Mouse (Mus musculus) ES-Bruce4 (cell line): Measurements from ENCODE around the gene Dstyk. TPM values are rescaled to one million over a fixed set of nuclear protein-coding genes. Genes with fewer than 3 reads are reported as not detected.

ENCODE experiments used
- H3K27ac ChIP-seq: 2 replicates; pipeline ENCODE4 v1.5.1; 2012; ENCODE audit warnings: low read length, inconsistent platforms; ENCODE audit not compliant: insufficient read depth
- H3K27me3 ChIP-seq: 2 replicates; pipeline ENCODE4 v1.6.1; 2012; ENCODE audit warnings: mild to moderate bottlenecking, low read length, inconsistent platforms; ENCODE audit not compliant: control insufficient read depth, poor library complexity, insufficient read depth, severe bottlenecking
- H3K36me3 ChIP-seq: 2 replicates; pipeline ENCODE4 v1.6.1; 2012; ENCODE audit warnings: inconsistent platforms, mild to moderate bottlenecking, low read length, moderate library complexity; ENCODE audit not compliant: control insufficient read depth, poor library complexity, insufficient read depth, severe bottlenecking
- H3K4me1 ChIP-seq: one replicate; pipeline ENCODE4 v1.8.1; 2011; ENCODE audit warnings: low read length; ENCODE audit not compliant: control insufficient read depth, insufficient read depth
- H3K4me3 ChIP-seq: 2 replicates; pipeline ENCODE4 v1.5.1; 2011; ENCODE audit warnings: low read depth, mild to moderate bottlenecking, low read length
- H3K9ac ChIP-seq: 2 replicates; pipeline ENCODE4 v1.6.1; 2012; ENCODE audit warnings: low read depth, mild to moderate bottlenecking, inconsistent platforms; ENCODE audit not compliant: poor library complexity, severe bottlenecking
- H3K9me3 ChIP-seq: replicated peaks from 2 replicates; pipeline ENCODE4 v1.6.1; 2012; ENCODE audit warnings: mild to moderate bottlenecking, low read length, inconsistent platforms; ENCODE audit not compliant: control insufficient read depth, poor library complexity, insufficient read depth, severe bottlenecking
- CTCF ChIP-seq: IDR thresholded peaks from one replicate; pipeline ENCODE4 v1.8.1; 2011; ENCODE audit warnings: low read depth, low read length
- EP300 ChIP-seq: IDR thresholded peaks from 2 replicates; pipeline ENCODE4 v1.6.1; 2011; ENCODE audit warnings: low read depth, low read length; ENCODE audit not compliant: insufficient read depth
- POLR2A ChIP-seq: IDR thresholded peaks from one replicate; pipeline ENCODE4 v1.8.1; 2011; ENCODE audit warnings: low read length; ENCODE audit not compliant: insufficient read depth
- polyA plus RNA-seq: library from polyadenylated mRNA; stranded (reverse); fragments of >200 nt; gene quantifications from 2 replicates; pipeline ENCODE4 v1.2.4, GENCODE M21; 2011; ENCODE audit warnings: low read depth; ENCODE audit not compliant: missing spikeins, insufficient read depth, insufficient read length

The Dstyk gene
- polyA plus RNA-seq, 1 experiment, result 19.9 TPM

- no peaks in the 10 kb centered on the region for H3K27me3 ChIP-seq
- H3K36me3 ChIP-seq, result no peaks in the 10 kb centered on the region
- H3K9me3 ChIP-seq, result no peaks in the 10 kb centered on the region
- no peaks in the 10 kb centered on the region for H3K4me1 ChIP-seq
- no peak overlapping the region for H3K9ac ChIP-seq
- no peak overlapping the region for H3K4me3 ChIP-seq
- H3K27ac ChIP-seq, result no peak overlapping the region
- TF ChIP-seq EP300 (no peak), CTCF (no peak), POLR2A (no peak)
Measured at GRCm38 (mm10) chr1:132430818-132431217, 13.5 kb downstream of the Dstyk start.

DNA sequence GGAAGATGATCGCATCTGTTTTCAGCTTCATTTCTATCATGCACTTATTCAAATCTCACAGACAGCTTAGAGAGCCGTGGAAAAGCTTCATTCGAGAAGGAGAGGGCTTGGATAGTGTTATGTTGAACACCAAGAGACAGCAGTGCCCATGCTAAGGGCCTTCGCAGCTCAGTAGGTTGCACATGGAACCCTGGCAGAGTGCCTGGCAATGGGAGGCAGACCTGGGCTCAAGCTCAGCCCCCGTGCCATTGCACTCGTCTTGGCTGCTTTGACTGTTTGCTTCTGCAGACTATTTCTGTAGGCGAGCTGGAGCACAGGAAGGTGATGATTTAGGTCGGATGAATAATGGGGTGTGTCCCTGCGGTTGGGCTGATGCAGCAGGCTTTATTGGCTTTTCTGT, 14.4 kb downstream of the Dstyk start:
- no peak for TF ChIP-seq CTCF
- no peak for TF ChIP-seq POLR2A
- no peak for TF ChIP-seq EP300
- no peaks in the 10 kb centered on the region for H3K9me3 ChIP-seq

GRCm38 (mm10) chr1:132433349-132433748, 16.0 kb downstream of the Dstyk start:
- TF ChIP-seq CTCF (no peak), POLR2A (no peak), EP300 (no peak)
- Histone ChIP-seq H3K9ac (no peak overlapping the region), H3K27ac (no peak overlapping the region), H3K36me3 (no peaks in the 10 kb centered on the region), H3K27me3 (no peaks in the 10 kb centered on the region), H3K4me1 (no peaks in the 10 kb centered on the region), H3K9me3 (no peaks in the 10 kb centered on the region), H3K4me3 (no peak overlapping the region)

More for the DNA sequence above, 14.4 kb downstream of the Dstyk start:
- no peak overlapping the region for H3K27ac ChIP-seq
- no peaks in the 10 kb centered on the region for H3K4me1 ChIP-seq
- no peak overlapping the region for H3K4me3 ChIP-seq
- H3K9ac ChIP-seq, result no peak overlapping the region
- H3K27me3 ChIP-seq, result no peaks in the 10 kb centered on the region
- H3K36me3 ChIP-seq, result no peaks in the 10 kb centered on the region

DNA sequence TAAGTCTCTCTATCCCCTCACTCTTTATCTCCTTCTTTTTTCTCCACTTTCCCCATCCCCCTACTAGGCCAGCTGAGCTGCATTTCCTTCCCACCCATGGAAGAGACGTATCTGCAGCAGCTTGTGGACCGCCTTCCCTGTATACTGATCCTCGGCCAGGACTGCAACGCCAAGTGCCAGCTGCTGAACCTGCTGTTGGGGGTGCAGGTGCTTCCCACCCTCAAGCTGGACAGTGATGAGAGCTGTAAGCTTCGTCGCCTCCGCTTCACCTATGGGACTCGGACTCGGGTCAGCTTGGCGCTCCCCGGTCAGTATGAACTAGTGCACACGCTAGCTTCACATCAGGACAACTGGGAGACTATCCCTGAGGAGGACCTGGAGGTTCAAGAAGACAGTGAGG, 16.7 kb downstream of the Dstyk start:
- H3K36me3 ChIP-seq, result no peaks in the 10 kb centered on the region
- no peaks in the 10 kb centered on the region for H3K27me3 ChIP-seq
- no peaks in the 10 kb centered on the region for H3K4me1 ChIP-seq
- no peak overlapping the region for H3K4me3 ChIP-seq
- no peak overlapping the region for H3K27ac ChIP-seq
- H3K9ac ChIP-seq, result no peak overlapping the region
- H3K9me3 ChIP-seq, result no peaks in the 10 kb centered on the region
- TF ChIP-seq EP300 (no peak), CTCF (no peak), POLR2A (no peak)

DNA sequence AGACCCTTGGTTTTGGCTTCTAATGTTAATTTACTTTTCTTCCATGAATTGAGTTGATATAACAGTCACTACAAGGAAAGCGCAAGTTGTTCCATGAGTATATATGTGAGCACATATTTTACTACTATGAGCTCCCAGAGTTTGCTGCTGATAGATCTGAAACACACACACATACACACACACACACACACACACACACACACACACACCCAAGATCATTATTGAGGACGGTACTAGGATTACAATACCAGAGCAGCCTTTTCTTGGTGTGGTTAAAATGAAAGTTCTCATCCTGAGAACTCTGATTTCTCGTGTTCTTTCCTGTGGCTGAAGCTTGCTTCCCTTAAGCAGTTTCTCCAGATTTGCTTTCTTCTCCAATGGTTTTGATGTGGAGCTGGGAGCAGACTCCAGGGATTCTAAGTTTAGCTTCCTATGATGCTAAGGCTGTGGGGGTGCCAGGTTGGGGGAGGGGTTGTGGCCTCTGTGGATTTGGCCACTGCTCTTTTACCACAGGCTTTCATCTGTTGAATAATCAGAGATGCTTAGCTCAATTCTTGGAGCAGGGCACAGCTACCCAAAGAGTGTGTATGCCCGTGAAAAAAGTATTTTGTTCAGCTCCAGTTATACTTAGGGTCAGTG, 19.1 kb downstream of the Dstyk start:
- Histone ChIP-seq H3K27ac (no peak overlapping the region), H3K36me3 (peaks cover 2% of the 10 kb centered on the region; the same call in 1 of the 2 replicates), H3K4me1 (no peaks in the 10 kb centered on the region), H3K27me3 (no peaks in the 10 kb centered on the region), H3K4me3 (no peak overlapping the region), H3K9me3 (no peaks in the 10 kb centered on the region), H3K9ac (no peak overlapping the region)
- TF ChIP-seq EP300 (no peak), CTCF (no peak)

DNA sequence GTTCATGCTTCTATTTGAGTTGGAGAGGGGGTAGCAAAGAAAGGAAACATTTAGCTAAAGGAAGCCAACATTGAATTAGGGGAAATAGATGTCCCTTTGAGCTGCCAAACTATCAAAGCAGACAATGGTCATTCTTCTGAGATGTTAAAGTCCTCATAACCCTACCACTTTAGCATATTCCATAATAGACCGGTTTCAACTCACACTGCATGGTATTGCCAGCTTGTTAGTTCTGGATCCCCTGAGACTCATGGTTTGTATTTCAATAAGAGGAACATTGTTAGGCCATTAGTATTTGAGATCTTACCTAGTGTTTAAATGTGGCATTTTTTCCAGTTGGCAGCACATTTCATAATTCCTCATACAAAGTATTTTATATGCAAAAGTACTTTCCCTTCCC, 19.6 kb downstream of the Dstyk start:
- Histone ChIP-seq H3K4me3 (no peak overlapping the region), H3K4me1 (no peaks in the 10 kb centered on the region), H3K27me3 (no peaks in the 10 kb centered on the region), H3K9me3 (no peaks in the 10 kb centered on the region), H3K9ac (no peak overlapping the region), H3K27ac (no peak overlapping the region), H3K36me3 (peaks cover 2% of the 10 kb centered on the region; the same call in 1 of the 2 replicates)
- TF ChIP-seq POLR2A (no peak), CTCF (no peak), EP300 (no peak)
